Mouse (Mus musculus): ENCODE measurements around the gene Ubqln4. TPM values are rescaled to one million over a fixed set of nuclear protein-coding genes. Genes with fewer than 3 reads are reported as not detected.
A peak's percentile ranks its signal among the peaks of the same experiment; 100 is the strongest.
"Not testable (repeated sequence)": the region's sequence is repeated elsewhere in the genome, so short reads cannot be mapped to it uniquely, and the experiment has no call there.

Ubqln4 gene
- polyA plus RNA-seq, 1 experiment from 2014 or later, result 60.8 TPM

- Histone ChIP-seq H3K4me2 (ENCODE audit: low read length) (no peak overlapping the region), H3K27ac (ENCODE audit: low read depth) (no peak overlapping the region), H3K27me3 (replicated peaks; ENCODE audit: control insufficient read depth, insufficient read depth, low read length) (no peaks in the 10 kb centered on the region), H3K9ac (ENCODE audit: low read length) (no peak overlapping the region), H3K4me3 (ENCODE audit: low read depth, low read length) (no peak overlapping the region), H3K9me3 (ENCODE audit: control insufficient read depth, low read length) (no peaks in the 10 kb centered on the region), H3K36me3 (ENCODE audit: control insufficient read depth, insufficient read depth, low read length) (peaks cover 35% of the 10 kb centered on the region), H3K4me1 (replicated peaks; ENCODE audit: control insufficient read depth, insufficient read depth, low read length) (peaks cover 9% of the 10 kb centered on the region; the same call in 1 of the 2 replicates)
- no peak for ATAC-seq (replicated peaks; ENCODE audit: low FRiP score, low TSS enrichment, low read depth)
- 29% methylated on average over 5 of the region's 5 CpGs for WGBS
- DNase-seq (ENCODE audit: low spot score), result no peak
Observed at GRCm38 (mm10) chr3:88590246-88590645, 36.7 kb downstream of the Ubqln4 start.

GRCm38 (mm10) chr3:88591044-88591443 lies 37.5 kb downstream of the Ubqln4 start:
- Histone ChIP-seq H3K9ac (ENCODE audit: low read length) (no peak overlapping the region), H3K27ac (ENCODE audit: low read depth) (no peak overlapping the region), H3K4me1 (replicated peaks; ENCODE audit: control insufficient read depth, insufficient read depth, low read length) (peaks cover 9% of the 10 kb centered on the region; the same call in 1 of the 2 replicates), H3K36me3 (ENCODE audit: control insufficient read depth, insufficient read depth, low read length) (peaks cover 28% of the 10 kb centered on the region), H3K27me3 (replicated peaks; ENCODE audit: control insufficient read depth, insufficient read depth, low read length) (no peaks in the 10 kb centered on the region), H3K4me3 (ENCODE audit: low read depth, low read length) (no peak overlapping the region), H3K9me3 (ENCODE audit: control insufficient read depth, low read length) (no peaks in the 10 kb centered on the region), H3K4me2 (ENCODE audit: low read length) (no peak overlapping the region)
- DNase-seq (ENCODE audit: low spot score), result no peak
- ATAC-seq (replicated peaks; ENCODE audit: low FRiP score, low TSS enrichment, low read depth), result no peak
- WGBS, result 56% methylated on average over 3 of the region's 3 CpGs

GRCm38 (mm10) chr3:88591950-88592731 lies 38.6 kb downstream of the Ubqln4 start:
- H3K4me3 ChIP-seq (ENCODE audit: low read depth, low read length), result no peak overlapping the region
- no peak for ATAC-seq (replicated peaks; ENCODE audit: low FRiP score, low TSS enrichment, low read depth)
- H3K27me3 ChIP-seq (replicated peaks; ENCODE audit: control insufficient read depth, insufficient read depth, low read length), result no peaks in the 10 kb centered on the region
- no peak overlapping the region for H3K4me2 ChIP-seq (ENCODE audit: low read length)
- H3K9ac ChIP-seq (ENCODE audit: low read length), result no peak overlapping the region
- peak; percentile 66 for DNase-seq (ENCODE audit: low spot score)
- H3K4me1 ChIP-seq (replicated peaks; ENCODE audit: control insufficient read depth, insufficient read depth, low read length), result peaks cover 9% of the 10 kb centered on the region; the same call in 1 of the 2 replicates
- no peaks in the 10 kb centered on the region for H3K9me3 ChIP-seq (ENCODE audit: control insufficient read depth, low read length)
- H3K36me3 ChIP-seq (ENCODE audit: control insufficient read depth, insufficient read depth, low read length), result peaks cover 18% of the 10 kb centered on the region
- H3K27ac ChIP-seq (ENCODE audit: low read depth), result no peak overlapping the region
- 31% methylated on average over 9 of the region's 9 CpGs for WGBS

GRCm38 (mm10) chr3:88592942-88593576 lies 39.5 kb downstream of the Ubqln4 start:
- Histone ChIP-seq H3K9me3 (ENCODE audit: control insufficient read depth, low read length) (no peaks in the 10 kb centered on the region), H3K27me3 (replicated peaks; ENCODE audit: control insufficient read depth, insufficient read depth, low read length) (no peaks in the 10 kb centered on the region), H3K27ac (ENCODE audit: low read depth) (no peak overlapping the region), H3K36me3 (ENCODE audit: control insufficient read depth, insufficient read depth, low read length) (peaks cover 8% of the 10 kb centered on the region), H3K4me1 (replicated peaks; ENCODE audit: control insufficient read depth, insufficient read depth, low read length) (peaks cover 9% of the 10 kb centered on the region; the same call in 1 of the 2 replicates), H3K9ac (ENCODE audit: low read length) (no peak overlapping the region), H3K4me2 (ENCODE audit: low read length) (no peak overlapping the region), H3K4me3 (ENCODE audit: low read depth, low read length) (no peak overlapping the region)
- ATAC-seq (replicated peaks; ENCODE audit: low FRiP score, low TSS enrichment, low read depth) (no peak), DNase-seq (ENCODE audit: low spot score) (no peak)
- WGBS, result 72% methylated on average over 10 of the region's 10 CpGs

- H3K4me1 ChIP-seq (replicated peaks; ENCODE audit: control insufficient read depth, insufficient read depth, low read length), result peaks cover 9% of the 10 kb centered on the region; the same call in 1 of the 2 replicates
- H3K27ac ChIP-seq (ENCODE audit: low read depth), result no peak overlapping the region
- no peaks in the 10 kb centered on the region for H3K36me3 ChIP-seq (ENCODE audit: control insufficient read depth, insufficient read depth, low read length)
- no peaks in the 10 kb centered on the region for H3K27me3 ChIP-seq (replicated peaks; ENCODE audit: control insufficient read depth, insufficient read depth, low read length)
- WGBS, result 35% methylated on average over 10 of the region's 10 CpGs
- no peak overlapping the region for H3K4me3 ChIP-seq (ENCODE audit: low read depth, low read length)
- no peak overlapping the region for H3K4me2 ChIP-seq (ENCODE audit: low read length)
- H3K9ac ChIP-seq (ENCODE audit: low read length), result no peak overlapping the region
- ATAC-seq (replicated peaks; ENCODE audit: low FRiP score, low TSS enrichment, low read depth) (0 out of 2 replicates have a peak, but pooled peaks have one; percentile 34), DNase-seq (ENCODE audit: low spot score) (no peak)
- no peaks in the 10 kb centered on the region for H3K9me3 ChIP-seq (ENCODE audit: control insufficient read depth, low read length)
Observed at GRCm38 (mm10) chr3:88593893-88594580, 40.5 kb downstream of the Ubqln4 start.

DNA sequence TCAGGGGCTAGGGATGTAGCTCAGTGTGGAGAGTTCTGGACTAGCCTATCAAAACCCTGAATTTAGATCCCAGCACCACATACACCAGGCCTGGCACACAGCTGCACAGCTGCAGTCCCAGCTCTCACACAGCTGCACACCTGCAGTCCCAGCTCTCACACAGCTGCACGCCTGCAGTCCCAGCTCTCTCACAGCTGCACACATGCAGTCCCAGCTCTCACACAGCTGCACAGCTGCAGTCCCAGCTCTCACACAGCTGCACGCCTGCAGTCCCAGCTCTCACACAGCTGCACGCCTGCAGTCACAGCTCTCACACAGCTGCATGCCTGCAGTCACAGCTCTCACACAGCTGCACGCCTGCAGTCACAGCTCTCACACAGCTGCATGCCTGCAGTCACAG lies 43.0 kb downstream of the Ubqln4 start:
- H3K9ac ChIP-seq (ENCODE audit: low read length); H3K9me3 ChIP-seq (ENCODE audit: control insufficient read depth, low read length); H3K4me3 ChIP-seq (ENCODE audit: low read depth, low read length); DNase-seq (ENCODE audit: low spot score); ATAC-seq (replicated peaks; ENCODE audit: low FRiP score, low TSS enrichment, low read depth); H3K27me3 ChIP-seq (replicated peaks; ENCODE audit: control insufficient read depth, insufficient read depth, low read length); H3K27ac ChIP-seq (ENCODE audit: low read depth); H3K36me3 ChIP-seq (ENCODE audit: control insufficient read depth, insufficient read depth, low read length); H3K4me1 ChIP-seq (replicated peaks; ENCODE audit: control insufficient read depth, insufficient read depth, low read length); H3K4me2 ChIP-seq (ENCODE audit: low read length): not testable (repeated sequence)
- 80% methylated on average over 4 of the region's 4 CpGs for WGBS

- Histone ChIP-seq H3K4me2 (ENCODE audit: low read length) (no peak overlapping the region), H3K27ac (ENCODE audit: low read depth) (no peak overlapping the region), H3K36me3 (ENCODE audit: control insufficient read depth, insufficient read depth, low read length) (no peaks in the 10 kb centered on the region), H3K27me3 (replicated peaks; ENCODE audit: control insufficient read depth, insufficient read depth, low read length) (no peaks in the 10 kb centered on the region), H3K9ac (ENCODE audit: low read length) (no peak overlapping the region), H3K4me1 (replicated peaks; ENCODE audit: control insufficient read depth, insufficient read depth, low read length) (no peaks in the 10 kb centered on the region; the same call in 1 of the 2 replicates), H3K9me3 (ENCODE audit: control insufficient read depth, low read length) (no peaks in the 10 kb centered on the region), H3K4me3 (ENCODE audit: low read depth, low read length) (no peak overlapping the region)
- WGBS, result 76% methylated on average over 4 of the region's 4 CpGs
- DNase-seq (ENCODE audit: low spot score), result no peak
- no peak for ATAC-seq (replicated peaks; ENCODE audit: low FRiP score, low TSS enrichment, low read depth)
Observed at GRCm38 (mm10) chr3:88602466-88602865, 48.9 kb downstream of the Ubqln4 start.

DNA sequence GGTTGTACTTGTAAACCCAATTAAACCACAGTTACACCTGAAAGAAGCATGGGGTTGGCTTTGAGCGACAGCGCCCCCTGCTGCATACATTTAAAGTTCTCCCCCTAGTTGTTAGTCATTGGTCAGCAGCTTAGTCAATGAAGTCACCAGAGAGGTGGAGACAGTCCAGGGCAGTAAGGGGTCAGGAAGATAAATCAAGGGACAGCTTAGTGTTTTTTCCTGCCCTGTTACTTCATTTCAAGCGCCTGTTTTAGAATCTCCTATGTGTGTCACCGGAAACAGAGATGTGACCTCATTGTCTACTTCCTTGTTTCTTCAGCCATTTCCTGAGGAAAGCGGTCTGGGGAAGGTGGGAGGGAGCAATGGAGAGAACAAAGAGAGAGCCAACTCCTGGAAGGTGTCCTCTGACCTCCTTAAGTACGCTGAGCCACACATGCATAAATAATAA lies 50.2 kb downstream of the Ubqln4 start:
- Histone ChIP-seq H3K4me2 (ENCODE audit: low read length) (no peak overlapping the region), H3K27me3 (replicated peaks; ENCODE audit: control insufficient read depth, insufficient read depth, low read length) (no peaks in the 10 kb centered on the region), H3K4me1 (replicated peaks; ENCODE audit: control insufficient read depth, insufficient read depth, low read length) (peaks cover 5% of the 10 kb centered on the region; the same call in 1 of the 2 replicates), H3K9ac (ENCODE audit: low read length) (no peak overlapping the region), H3K27ac (ENCODE audit: low read depth) (no peak overlapping the region), H3K9me3 (ENCODE audit: control insufficient read depth, low read length) (no peaks in the 10 kb centered on the region), H3K36me3 (ENCODE audit: control insufficient read depth, insufficient read depth, low read length) (no peaks in the 10 kb centered on the region), H3K4me3 (ENCODE audit: low read depth, low read length) (no peak overlapping the region)
- ATAC-seq (replicated peaks; ENCODE audit: low FRiP score, low TSS enrichment, low read depth), result no peak
- peak; percentile 82 for DNase-seq (ENCODE audit: low spot score)
- WGBS, result 27% methylated on average over 6 of the region's 6 CpGs
